30 mouse cellular contexts compared by ENCODE assay signal in the genomic region with DNA sequence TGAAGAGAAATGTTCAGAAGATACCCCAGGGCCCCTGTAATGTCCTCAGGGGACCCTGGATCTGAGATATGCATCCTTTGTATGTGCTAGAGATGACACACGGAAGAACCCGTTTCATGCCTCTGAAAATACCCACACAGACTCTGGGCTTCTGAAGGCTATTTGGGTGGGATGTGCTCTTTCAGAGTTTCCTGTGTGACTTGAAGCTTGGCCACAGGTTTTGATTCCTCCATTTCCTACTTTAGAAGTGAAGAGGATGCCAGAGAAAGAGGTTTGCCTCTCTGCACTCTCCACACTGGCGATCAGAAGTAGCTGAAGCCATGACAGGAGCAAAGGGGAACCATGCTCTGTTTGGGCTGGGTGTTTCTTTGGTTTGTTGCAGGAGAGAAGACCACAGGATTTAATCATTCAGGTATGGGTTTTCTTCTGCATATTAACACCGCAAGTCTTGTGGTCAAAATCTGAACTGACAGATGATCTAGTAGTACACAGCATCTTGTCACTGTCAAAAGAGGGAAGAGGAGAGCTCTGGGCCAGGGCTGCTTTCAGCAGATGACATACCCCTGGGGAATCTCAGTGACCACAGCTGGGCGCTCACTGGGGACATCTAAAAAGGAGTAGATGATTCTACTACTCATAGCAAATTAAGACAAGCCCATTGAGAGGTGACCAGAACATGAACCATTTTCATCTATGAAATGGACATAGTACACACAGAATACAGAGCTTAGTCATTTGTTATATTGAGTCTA. TPM values are rescaled to one million over a fixed set of nuclear protein-coding genes. Genes with fewer than 3 reads are reported as not detected.
"Had no signal": no experiment of that assay in that cellular context is flagged by ENCODE, and none has a peak within 500 bp of the region (broad histone marks: within the 10 kb centered on the region; RNA-seq: fewer than 3 reads in every experiment).

No protein-coding gene starts in this region.

- H3K27me3 ChIP-seq: liver, embryonic 13.5 days; liver, embryonic 15.5 days; lung, embryonic 15.5 days; midbrain, embryonic 13.5 days; neural tube, embryonic 12.5 days; stomach, embryonic 15.5 days had no signal

- H3K36me3 ChIP-seq: liver, embryonic 13.5 days; liver, embryonic 15.5 days; lung, embryonic 15.5 days; midbrain, embryonic 10.5 days; midbrain, embryonic 13.5 days; neural tube, embryonic 12.5 days; stomach, embryonic 15.5 days had no signal

- DNase-seq: liver, embryonic 13.5 days; liver, postnatal 0 days; lung, adult 2 months; lung, postnatal 14 days; lung, postnatal 36 days; retina, postnatal 1 day; right cerebral cortex, adult 18-20 months; right cerebral cortex, postnatal 25 days; right cerebral cortex, postnatal 4 days; spleen, adult 18-20 months; thymus, adult 2 months; thymus, postnatal 25 days; thymus, postnatal 4 days had no signal

- H3K9ac ChIP-seq: liver, embryonic 13.5 days; liver, embryonic 15.5 days; liver, postnatal 0 days; lung, embryonic 15.5 days; midbrain, embryonic 13.5 days; neural tube, embryonic 12.5 days; stomach, embryonic 15.5 days had no signal

- H3K4me2 ChIP-seq: liver, embryonic 13.5 days; liver, embryonic 15.5 days; lung, embryonic 15.5 days; midbrain, embryonic 13.5 days; neural tube, embryonic 12.5 days; stomach, embryonic 15.5 days had no signal

- H3K27ac ChIP-seq: liver, embryonic 13.5 days; liver, embryonic 15.5 days; lung, embryonic 15.5 days; macrophage; midbrain, embryonic 10.5 days; midbrain, embryonic 13.5 days; neural tube, embryonic 12.5 days; stomach, embryonic 15.5 days; stomach, postnatal 0 days had no signal

- H3K4me3 ChIP-seq: liver, embryonic 13.5 days; liver, embryonic 15.5 days; lung, embryonic 15.5 days; midbrain, embryonic 10.5 days; midbrain, embryonic 13.5 days; myocyte; neural tube, embryonic 12.5 days; stomach, embryonic 15.5 days had no signal

- ATAC-seq: liver, postnatal 0 days; lung, postnatal 0 days; midbrain, embryonic 13.5 days; midbrain, embryonic 16.5 days had no signal

- H3K4me1 ChIP-seq: liver, embryonic 13.5 days; liver, embryonic 15.5 days; lung, embryonic 15.5 days; midbrain, embryonic 10.5 days; midbrain, embryonic 13.5 days; neural tube, embryonic 12.5 days; stomach, embryonic 15.5 days had no signal

- H3K9me3 ChIP-seq: liver, embryonic 13.5 days; liver, embryonic 15.5 days; lung, embryonic 15.5 days; midbrain, embryonic 10.5 days; midbrain, embryonic 13.5 days; neural tube, embryonic 12.5 days; stomach, embryonic 15.5 days had no signal

RNA-seq across cellular contexts. Expression of a gene that starts 9.0 kb away (rescaled TPM):
- polyA plus RNA-seq: testis, adult 2 months had no signal

RNA-seq across cellular contexts. Expression of a gene that starts 55.7 kb away (rescaled TPM):
- total RNA-seq: megakaryocyte progenitor cell, adult 5-6 weeks; megakaryocyte-erythroid progenitor cell, adult 5-6 weeks; neutrophil, adult 5-6 weeks had no signal
- polyA plus RNA-seq: liver, embryonic 13.5 days; liver, embryonic 15.5 days; liver, postnatal 0 days; lung, embryonic 15.5 days; midbrain, embryonic 10.5 days; midbrain, embryonic 13.5 days; midbrain, embryonic 16.5 days; neural tube, embryonic 12.5 days; neural tube, embryonic 14.5 days; small intestine, adult 2 months had no signal

RNA-seq across cellular contexts. Expression of a gene that starts 58.8 kb away (rescaled TPM):
- polyA plus RNA-seq: midbrain, embryonic 10.5 days; midbrain, embryonic 13.5 days; midbrain, embryonic 16.5 days; myocyte; neural tube, embryonic 12.5 days; neural tube, embryonic 14.5 days had no signal
